Mouse (Mus musculus): ENCODE data around the gene Ski. TPM values are rescaled to one million over a fixed set of nuclear protein-coding genes. Genes with fewer than 3 reads are reported as not detected.

Ski gene
- polyA plus RNA-seq (2014; fragmentation: Illumina TruSeq; extraction: RNeasy Lipid Tissue Mini Kit (QIAGEN cat#74804)), result 80.6 TPM

DNA sequence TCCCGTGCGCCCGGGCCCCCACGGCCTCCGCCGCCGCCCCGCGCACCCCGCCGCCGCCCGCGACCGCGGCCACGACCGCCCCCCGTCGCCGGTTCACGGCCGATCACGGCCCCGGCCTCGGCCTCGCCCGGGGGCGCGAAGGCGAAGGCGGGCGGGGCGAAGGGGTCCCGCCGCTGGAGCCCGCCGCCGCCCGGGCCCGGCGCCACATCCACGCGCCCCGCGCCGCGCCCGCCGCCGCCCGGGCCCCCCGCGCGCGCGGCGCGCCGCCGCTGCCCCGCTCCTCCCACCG is at the start of gene Ski:
Gene Ski, minus strand, starts transcription at position 41 of the 289 bp plus-strand sequence.

DNA sequence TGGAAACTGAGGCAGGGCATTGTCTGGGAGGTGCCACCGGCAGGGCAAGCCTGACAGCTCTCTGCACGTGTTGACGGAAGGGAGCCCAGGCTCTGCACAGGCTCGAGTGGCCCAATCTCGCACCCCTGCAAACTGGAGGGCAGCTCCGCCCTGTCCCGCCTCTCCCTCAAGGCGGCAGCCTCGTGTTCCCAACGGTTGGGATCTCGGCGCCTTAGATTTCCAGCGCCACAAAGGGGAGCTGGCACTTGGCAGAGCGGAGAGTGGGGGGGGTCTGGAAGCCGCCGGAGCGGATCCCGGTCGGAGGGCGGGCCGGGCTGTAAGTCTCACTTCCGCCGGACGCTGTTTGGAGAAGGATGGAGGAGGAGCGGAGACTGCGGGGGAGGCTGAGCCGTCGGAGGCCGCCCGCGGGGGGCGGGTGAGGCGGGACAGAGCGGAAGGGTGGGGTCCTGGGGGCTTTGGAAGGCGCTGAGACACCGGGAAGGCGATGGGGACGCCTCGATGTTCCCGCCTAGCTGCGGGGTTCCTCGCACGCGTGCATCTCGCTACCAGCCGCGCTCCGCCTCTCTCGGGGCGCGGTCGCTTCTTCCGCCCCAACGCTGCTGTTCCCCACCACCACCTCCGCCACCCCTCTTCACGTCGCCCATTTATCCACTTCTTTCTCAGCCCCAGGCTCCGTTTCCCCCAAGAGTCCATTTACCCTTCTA is 27.4 kb upstream of the Ski start, which contains the start of gene Faap20:
Gene Faap20, plus strand, starts transcription at position 155 of the 704 bp plus-strand sequence.

Other genes starting within 250 kb of the Ski start
- not detected for gene Plch2, start 165.8 kb downstream of the Ski start, polyA plus RNA-seq (2014; fragmentation: Illumina TruSeq; extraction: RNeasy Lipid Tissue Mini Kit (QIAGEN cat#74804))
- gene Pex10, start 155.6 kb downstream of the Ski start, polyA plus RNA-seq (2014; fragmentation: Illumina TruSeq; extraction: RNeasy Lipid Tissue Mini Kit (QIAGEN cat#74804)), result 2.9 TPM
- 183 TPM for gene Rer1, start 136.2 kb downstream of the Ski start, polyA plus RNA-seq (2014; fragmentation: Illumina TruSeq; extraction: RNeasy Lipid Tissue Mini Kit (QIAGEN cat#74804))
- 3.4 TPM for gene Morn1, start 136.0 kb downstream of the Ski start, polyA plus RNA-seq (2014; fragmentation: Illumina TruSeq; extraction: RNeasy Lipid Tissue Mini Kit (QIAGEN cat#74804))
- gene Faap20, start 27.2 kb upstream of the Ski start, polyA plus RNA-seq (2014; fragmentation: Illumina TruSeq; extraction: RNeasy Lipid Tissue Mini Kit (QIAGEN cat#74804)), result 1.7 TPM
- 2.0 TPM for gene Prkcz, start 138.8 kb upstream of the Ski start, polyA plus RNA-seq (2014; fragmentation: Illumina TruSeq; extraction: RNeasy Lipid Tissue Mini Kit (QIAGEN cat#74804))
- not detected for gene Gabrd, start 175.5 kb upstream of the Ski start, polyA plus RNA-seq (2014; fragmentation: Illumina TruSeq; extraction: RNeasy Lipid Tissue Mini Kit (QIAGEN cat#74804))
- gene Cfap74, start 186.6 kb upstream of the Ski start, polyA plus RNA-seq (2014; fragmentation: Illumina TruSeq; extraction: RNeasy Lipid Tissue Mini Kit (QIAGEN cat#74804)), result 1.4 TPM
- not detected for gene Tmem52, start 246.5 kb upstream of the Ski start, polyA plus RNA-seq (2014; fragmentation: Illumina TruSeq; extraction: RNeasy Lipid Tissue Mini Kit (QIAGEN cat#74804))